Mouse (Mus musculus): ENCODE measurements at regions not wholly inside any gene's neighbourhood (a gene's known extent, or its start where the extent isn't known, plus 50 kb on each side); places are given as distances from the start of the nearest gene placed in this dataset.

DNA sequence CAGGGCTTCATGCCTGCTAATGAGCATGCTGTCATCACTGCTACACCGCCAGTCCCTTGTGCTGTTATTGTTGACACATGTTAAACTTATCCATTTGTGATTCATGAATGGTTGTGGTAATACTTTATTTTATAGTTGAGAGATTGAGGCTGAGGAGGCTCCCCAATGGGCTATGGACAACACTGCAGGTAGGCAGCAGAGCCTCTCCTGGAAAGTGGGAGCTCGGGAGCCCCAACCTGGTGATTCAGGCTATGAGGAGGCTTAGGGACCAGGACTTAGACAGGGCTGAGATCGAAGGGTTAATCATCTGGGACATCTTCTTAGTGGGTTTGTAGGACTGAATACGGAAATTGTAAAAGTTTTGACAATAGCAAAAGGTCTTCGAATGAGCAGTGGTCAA lies 307.4 kb downstream of the Etnk1 start:
- DNase-seq (ENCODE audit: low read depth), result no peak
- no peak for TF ChIP-seq CTCF (IDR thresholded peaks at IDR 0.05; ENCODE audit: borderline replicate concordance, extremely low read depth, insufficient read depth, insufficient read length)
- TF ChIP-seq POLR2A (IDR thresholded peaks at IDR 0.05; ENCODE audit: borderline replicate concordance, extremely low read depth, insufficient read depth, insufficient read length, poor library complexity, severe bottlenecking), result no peak

DNA sequence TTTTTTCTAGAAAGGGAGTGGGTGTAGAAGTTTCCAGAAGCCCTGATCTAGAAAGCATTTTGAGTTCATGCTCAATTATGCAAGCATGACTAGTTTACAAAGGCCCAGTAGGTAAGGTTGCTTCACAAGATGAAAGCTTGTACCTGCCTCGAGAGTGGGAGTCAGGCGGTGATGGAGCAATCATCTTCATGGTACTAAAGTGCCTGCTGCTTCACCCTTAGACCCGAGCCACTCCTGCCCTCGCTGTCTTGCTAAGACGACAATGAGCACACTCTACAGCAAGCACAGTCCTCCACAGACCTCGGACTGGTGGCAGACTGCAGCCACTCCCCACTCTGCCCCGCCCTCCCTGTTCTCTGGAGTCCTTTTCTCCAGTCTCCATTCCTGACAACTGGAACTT lies 308.3 kb downstream of the Etnk1 start:
- no peak for DNase-seq (ENCODE audit: low read depth)
- no peak for TF ChIP-seq CTCF (IDR thresholded peaks at IDR 0.05; ENCODE audit: borderline replicate concordance, extremely low read depth, insufficient read depth, insufficient read length)
- no peak for TF ChIP-seq POLR2A (IDR thresholded peaks at IDR 0.05; ENCODE audit: borderline replicate concordance, extremely low read depth, insufficient read depth, insufficient read length, poor library complexity, severe bottlenecking)

- no peak for DNase-seq (ENCODE audit: low read depth)
- TF ChIP-seq POLR2A (IDR thresholded peaks at IDR 0.05; ENCODE audit: borderline replicate concordance, extremely low read depth, insufficient read depth, insufficient read length, poor library complexity, severe bottlenecking) (no peak), CTCF (IDR thresholded peaks at IDR 0.05; ENCODE audit: borderline replicate concordance, extremely low read depth, insufficient read depth, insufficient read length) (no peak)
Measured at GRCm38 (mm10) chr6:143477396-143477795, 310.4 kb downstream of the Etnk1 start.

GRCm38 (mm10) chr6:143479239-143479638 lies 312.2 kb downstream of the Etnk1 start:
- no peak for TF ChIP-seq POLR2A (IDR thresholded peaks at IDR 0.05; ENCODE audit: borderline replicate concordance, extremely low read depth, insufficient read depth, insufficient read length, poor library complexity, severe bottlenecking)
- TF ChIP-seq CTCF (IDR thresholded peaks at IDR 0.05; ENCODE audit: borderline replicate concordance, extremely low read depth, insufficient read depth, insufficient read length), result no peak
- DNase-seq (ENCODE audit: low read depth), result no peak

DNA sequence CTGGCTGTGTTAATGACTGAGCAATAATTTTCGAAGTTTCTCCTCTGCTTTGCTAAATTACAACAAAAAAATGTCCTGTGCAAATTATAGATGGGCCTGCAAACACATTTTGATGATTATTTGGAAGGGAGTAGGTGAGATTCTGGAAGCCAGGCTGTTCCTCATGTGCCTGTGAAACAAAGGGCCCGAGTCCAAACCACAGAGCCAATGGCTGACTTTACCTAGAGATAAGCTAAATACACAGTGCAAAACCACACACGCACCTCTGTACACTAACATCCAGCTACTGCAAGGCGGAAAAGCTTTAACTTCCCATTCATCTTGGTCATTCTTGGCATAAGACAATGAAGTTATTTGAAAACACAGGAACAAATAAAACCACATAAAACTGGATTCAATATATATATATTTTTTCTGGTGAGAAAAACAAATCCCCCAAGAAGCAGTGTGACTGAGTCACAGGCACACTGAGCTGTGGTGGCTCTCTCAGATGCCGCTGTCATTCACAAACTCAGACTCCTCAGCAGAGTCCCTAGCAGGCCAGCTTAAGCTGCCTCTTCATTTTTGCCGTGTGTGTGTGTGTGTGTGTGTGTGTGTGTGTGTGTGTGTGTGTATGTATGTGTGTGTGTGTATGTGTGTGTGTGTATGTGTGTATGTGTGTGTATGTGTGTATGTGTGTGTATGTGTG lies 312.8 kb downstream of the Etnk1 start:
- DNase-seq (ENCODE audit: low read depth), result no peak
- TF ChIP-seq POLR2A (IDR thresholded peaks at IDR 0.05; ENCODE audit: borderline replicate concordance, extremely low read depth, insufficient read depth, insufficient read length, poor library complexity, severe bottlenecking) (no peak), CTCF (IDR thresholded peaks at IDR 0.05; ENCODE audit: borderline replicate concordance, extremely low read depth, insufficient read depth, insufficient read length) (no peak)

DNA sequence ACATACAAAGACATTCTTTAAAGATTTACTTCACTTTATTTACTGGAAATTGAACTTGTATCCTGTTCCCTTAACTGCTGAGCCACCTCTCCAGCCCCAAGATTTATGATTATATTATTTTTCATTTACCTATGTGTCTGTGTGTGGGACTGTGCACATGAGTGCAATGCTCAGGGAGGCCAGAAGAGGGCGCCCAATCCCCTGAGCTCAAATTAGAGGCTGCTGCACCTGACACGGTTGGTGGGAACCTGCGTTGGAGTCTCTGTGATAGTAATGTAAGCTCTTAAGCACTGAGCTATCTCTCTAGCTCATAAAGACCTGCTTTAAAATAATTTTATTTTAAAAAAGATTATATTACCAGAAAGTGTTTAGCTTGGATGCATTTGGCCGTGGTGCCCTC lies 315.3 kb downstream of the Etnk1 start:
- TF ChIP-seq POLR2A (IDR thresholded peaks at IDR 0.05; ENCODE audit: borderline replicate concordance, extremely low read depth, insufficient read depth, insufficient read length, poor library complexity, severe bottlenecking) (no peak), CTCF (IDR thresholded peaks at IDR 0.05; ENCODE audit: borderline replicate concordance, extremely low read depth, insufficient read depth, insufficient read length) (peak; percentile 44; the same call in 1 of the 2 replicates)
- no peak for DNase-seq (ENCODE audit: low read depth)

GRCm38 (mm10) chr6:143482868-143483267 lies 315.8 kb downstream of the Etnk1 start:
- TF ChIP-seq CTCF (IDR thresholded peaks at IDR 0.05; ENCODE audit: borderline replicate concordance, extremely low read depth, insufficient read depth, insufficient read length) (no peak), POLR2A (IDR thresholded peaks at IDR 0.05; ENCODE audit: borderline replicate concordance, extremely low read depth, insufficient read depth, insufficient read length, poor library complexity, severe bottlenecking) (no peak)
- DNase-seq (ENCODE audit: low read depth), result no peak

- DNase-seq (ENCODE audit: low read depth), result no peak
- TF ChIP-seq CTCF (IDR thresholded peaks at IDR 0.05; ENCODE audit: borderline replicate concordance, extremely low read depth, insufficient read depth, insufficient read length) (no peak), POLR2A (IDR thresholded peaks at IDR 0.05; ENCODE audit: borderline replicate concordance, extremely low read depth, insufficient read depth, insufficient read length, poor library complexity, severe bottlenecking) (no peak)
Measured at GRCm38 (mm10) chr6:143484941-143485340, 317.9 kb downstream of the Etnk1 start.

GRCm38 (mm10) chr6:143487003-143487402 lies 320.0 kb downstream of the Etnk1 start:
- no peak for DNase-seq (ENCODE audit: low read depth)
- no peak for TF ChIP-seq CTCF (IDR thresholded peaks at IDR 0.05; ENCODE audit: borderline replicate concordance, extremely low read depth, insufficient read depth, insufficient read length)
- no peak for TF ChIP-seq POLR2A (IDR thresholded peaks at IDR 0.05; ENCODE audit: borderline replicate concordance, extremely low read depth, insufficient read depth, insufficient read length, poor library complexity, severe bottlenecking)

DNA sequence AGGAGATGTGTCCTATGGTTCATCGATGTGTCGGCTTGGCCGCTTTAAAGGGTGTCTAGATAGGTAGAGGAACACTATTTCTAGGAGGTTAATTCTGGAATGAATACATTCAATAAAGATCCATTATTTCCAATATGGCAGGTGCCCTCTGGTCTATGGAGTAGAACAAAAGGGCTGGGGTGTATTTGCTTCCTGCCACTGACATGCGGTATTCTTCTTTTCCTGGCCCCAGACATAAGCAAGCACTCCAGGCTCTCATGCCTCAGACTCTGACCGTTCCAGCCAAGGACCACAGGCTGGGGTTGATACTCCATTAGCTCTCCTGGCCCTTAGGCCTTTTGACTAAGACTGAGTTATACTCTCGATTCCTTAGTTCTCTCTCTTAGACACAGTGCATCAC lies 323.0 kb downstream of the Etnk1 start:
- no peak for DNase-seq (ENCODE audit: low read depth)
- TF ChIP-seq CTCF (IDR thresholded peaks at IDR 0.05; ENCODE audit: borderline replicate concordance, extremely low read depth, insufficient read depth, insufficient read length), result no peak
- no peak for TF ChIP-seq POLR2A (IDR thresholded peaks at IDR 0.05; ENCODE audit: borderline replicate concordance, extremely low read depth, insufficient read depth, insufficient read length, poor library complexity, severe bottlenecking)

DNA sequence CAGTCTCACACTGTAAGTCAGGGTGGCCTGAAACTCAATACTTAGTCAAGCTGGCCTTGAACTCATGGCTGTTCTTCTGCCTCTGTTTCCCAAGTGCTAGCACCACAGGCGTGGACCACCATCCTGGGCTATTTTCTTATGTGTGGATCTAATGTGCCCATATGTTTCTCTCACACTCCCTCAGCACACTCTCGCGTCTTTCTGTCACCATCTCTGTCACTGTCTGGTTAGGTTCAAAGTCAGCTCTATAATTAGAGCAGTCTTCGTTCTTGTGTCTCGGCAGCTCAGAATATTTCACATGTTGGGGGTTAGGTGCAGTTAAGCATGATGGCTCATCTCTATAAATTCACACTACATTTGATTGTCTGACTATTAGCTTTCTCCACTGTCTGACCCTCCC lies 324.4 kb downstream of the Etnk1 start:
- DNase-seq (ENCODE audit: low read depth), result no peak
- no peak for TF ChIP-seq CTCF (IDR thresholded peaks at IDR 0.05; ENCODE audit: borderline replicate concordance, extremely low read depth, insufficient read depth, insufficient read length)

DNA sequence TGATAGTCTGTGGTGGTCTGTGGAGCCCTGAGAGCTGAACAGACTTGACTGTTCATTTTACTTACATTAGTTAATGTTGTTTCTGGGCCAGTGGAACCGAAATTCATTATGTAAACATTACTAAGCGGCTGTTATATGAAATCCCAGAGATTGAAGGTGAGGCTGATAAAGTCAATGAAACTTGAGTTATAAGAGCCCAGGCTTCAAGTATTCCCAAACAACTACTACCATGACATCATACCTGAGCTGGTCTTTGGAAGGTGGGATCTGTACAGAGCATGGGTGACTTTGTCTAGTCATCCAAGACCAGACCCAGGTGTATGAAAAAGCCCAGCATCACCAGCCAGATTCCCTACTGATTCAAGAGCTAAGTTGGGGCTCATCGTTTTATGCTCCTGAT lies 326.5 kb downstream of the Etnk1 start:
- DNase-seq (ENCODE audit: low read depth), result no peak

More for the DNA sequence above, 326.5 kb downstream of the Etnk1 start:
- TF ChIP-seq CTCF (IDR thresholded peaks at IDR 0.05; ENCODE audit: borderline replicate concordance, extremely low read depth, insufficient read depth, insufficient read length), result no peak

Measured in brain, embryonic 14.5 days (tissue).